Mouse (Mus musculus) liver, embryonic 16.5 days (tissue): ENCODE measurements around the gene Tead3. TPM values are rescaled to one million over a fixed set of nuclear protein-coding genes. Genes with fewer than 3 reads are reported as not detected.
A peak's percentile ranks its signal among the peaks of the same experiment; 100 is the strongest.

ENCODE experiments used
- ATAC-seq: fragments of 200-750 bp; cut with Nextera tagmentation; 2 replicates; pipeline ENCODE4 v1.8.0; 2017; ENCODE audit warnings: low read depth, mild to moderate bottlenecking, moderate number of reproducible peaks, moderate library complexity
- H3K27ac ChIP-seq: fragments of 300-500 bp; sonication (generic); 2 replicates; pipeline ENCODE4 v1.5.1; 2014; ENCODE audit warnings: mild to moderate bottlenecking, low read length
- H3K27me3 ChIP-seq: fragments of 300-500 bp; sonication (generic); 2 replicates; pipeline ENCODE4 v1.6.1; 2014; ENCODE audit warnings: low read depth, low read length, mixed read lengths; ENCODE audit not compliant: control insufficient read depth, insufficient read depth
- H3K36me3 ChIP-seq: fragments of 300-500 bp; sonication (generic); 2 replicates; pipeline ENCODE4 v1.6.1; 2014; ENCODE audit warnings: mild to moderate bottlenecking; ENCODE audit not compliant: control insufficient read depth, insufficient read depth
- H3K4me1 ChIP-seq: fragments of 300-500 bp; sonication (generic); 2 replicates; pipeline ENCODE4 v1.6.1; 2014; ENCODE audit warnings: low read depth, low read length, mixed read lengths; ENCODE audit not compliant: control insufficient read depth
- H3K4me2 ChIP-seq: fragments of 300-500 bp; sonication (generic); 2 replicates; pipeline ENCODE4 v1.6.1; 2014; ENCODE audit warnings: low read depth, low read length, mixed read lengths
- H3K4me3 ChIP-seq: fragments of 300-500 bp; sonication (generic); 2 replicates; pipeline ENCODE4 v1.5.1; 2014; ENCODE audit warnings: low read depth, mild to moderate bottlenecking, low read length
- H3K9ac ChIP-seq: fragments of 300-500 bp; sonication (generic); 2 replicates; pipeline ENCODE4 v1.6.1; 2014; ENCODE audit warnings: low read depth, low read length
- H3K9me3 ChIP-seq: fragments of 300-500 bp; sonication (generic); replicated peaks from 2 replicates; pipeline ENCODE4 v1.6.1; 2016; ENCODE audit warnings: low read length; ENCODE audit not compliant: control insufficient read depth
- WGBS: fragments of 180-500 bp; shearing (Covaris S2); extraction: QIAGEN DNeasy Blood & Tissue Kit; methylation state at CpG from one replicate; pipeline ENCODE4 v1.1.7; 2014; ENCODE audit not compliant: insufficient replicate concordance; 5-methylcytosine and 5-hydroxymethylcytosine counted together
- polyA plus RNA-seq: library from polyadenylated mRNA; unstranded; fragments of >200 nt; fragmentation: Nextera tagmentation; extraction: Ambion mirVana; gene quantifications from 2 replicates; pipeline ENCODE4 v1.2.1, GENCODE M21; 2015

Gene Tead3
- polyA plus RNA-seq, result 0.50 and 0.52 TPM in 2 replicates

DNA sequence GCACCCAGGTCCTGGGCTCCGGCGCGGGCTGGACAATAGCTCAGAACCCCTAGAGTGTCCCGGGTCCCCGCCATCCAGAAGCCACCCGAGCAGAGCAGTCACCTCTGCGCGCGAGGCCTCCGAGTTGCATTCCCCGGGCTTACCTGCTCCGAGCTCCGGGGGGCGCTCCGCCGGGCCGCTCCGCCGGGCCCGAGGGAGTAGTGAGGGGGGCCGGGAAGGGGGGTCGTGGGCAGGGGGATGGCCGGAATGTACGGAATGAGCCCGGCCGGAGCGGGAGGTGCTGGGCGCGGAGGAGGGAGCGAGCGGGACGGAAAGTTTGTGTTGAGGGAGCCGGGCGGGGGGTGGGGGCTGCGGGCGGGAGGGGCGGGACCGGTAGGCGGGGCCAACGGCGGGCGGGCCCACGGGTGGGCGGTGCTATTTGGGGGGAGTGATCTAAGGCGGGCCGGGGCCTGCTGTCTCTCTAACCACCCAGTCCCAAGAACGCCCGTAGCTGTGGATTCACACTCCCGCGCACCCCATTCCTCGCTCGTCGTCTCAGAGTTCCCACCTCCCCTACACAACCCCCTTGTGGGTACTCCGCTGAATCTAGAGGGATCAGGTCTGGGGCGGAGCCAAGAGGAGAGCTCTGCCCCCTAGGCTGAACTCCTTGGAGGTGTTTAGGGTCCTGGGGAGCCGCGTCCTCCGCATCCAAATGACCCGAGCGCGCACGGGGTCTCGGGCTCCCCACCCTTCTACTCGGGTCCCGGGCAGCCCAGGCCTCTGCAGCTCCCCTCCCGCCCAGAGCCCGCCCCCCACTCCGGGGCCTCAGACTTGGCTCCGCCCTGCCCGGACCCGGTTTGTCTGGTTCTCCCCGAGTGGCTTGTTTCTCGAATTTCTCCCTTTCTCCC is at the start of gene Tead3:
Gene Tead3, minus strand, starts transcription at position 352 of the 887 bp plus-strand sequence.
- ATAC-seq, result peak; percentile 75
- Histone ChIP-seq H3K27ac (peak within 1 kb of the TSS; percentile 57), H3K9me3 (no peaks in the 10 kb centered on the region), H3K4me2 (peak within 1 kb of the TSS; percentile 95), H3K4me1 (peaks cover 21% of the 10 kb centered on the region), H3K4me3 (peak within 1 kb of the TSS; percentile 69), H3K27me3 (peaks cover 40% of the 10 kb centered on the region), H3K36me3 (no peaks in the 10 kb centered on the region), H3K9ac (peak within 1 kb of the TSS; percentile 63)
- under 1% methylated on average over 55 of the region's 73 CpGs for WGBS

DNA sequence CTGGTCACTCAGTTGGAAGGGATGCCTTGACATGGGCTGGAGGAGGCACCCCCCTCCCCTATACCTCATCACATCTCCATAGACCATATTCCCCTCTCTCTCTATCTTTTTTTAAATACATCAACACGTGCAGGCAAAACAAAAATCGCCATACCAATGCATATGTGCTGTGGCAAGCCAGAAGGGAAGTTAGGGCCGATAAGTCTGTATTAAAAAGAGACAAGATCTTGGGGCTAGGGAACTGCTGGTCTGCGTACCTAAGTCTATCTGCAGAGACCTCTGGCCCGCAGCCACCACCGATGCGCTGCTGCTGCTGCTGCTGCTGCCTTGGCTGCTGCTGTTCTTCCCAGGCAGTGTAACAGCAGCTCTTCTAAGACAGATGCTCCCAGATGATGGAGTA is 44.4 kb upstream of the Tead3 start:
- 57% methylated on average over 7 of the region's 7 CpGs for WGBS
- Histone ChIP-seq H3K27ac (no peak overlapping the region), H3K36me3 (peaks cover 14% of the 10 kb centered on the region), H3K27me3 (no peaks in the 10 kb centered on the region), H3K4me2 (no peak overlapping the region), H3K9me3 (no peaks in the 10 kb centered on the region), H3K4me3 (no peak overlapping the region), H3K9ac (no peak overlapping the region), H3K4me1 (no peaks in the 10 kb centered on the region)
- ATAC-seq, result no peak

GRCm38 (mm10) chr17:28394051-28394765 is 43.6 kb upstream of the Tead3 start:
- ATAC-seq, result no peak
- Histone ChIP-seq H3K36me3 (peaks cover 12% of the 10 kb centered on the region), H3K9me3 (no peaks in the 10 kb centered on the region), H3K27me3 (no peaks in the 10 kb centered on the region), H3K4me1 (no peaks in the 10 kb centered on the region), H3K27ac (no peak overlapping the region), H3K9ac (no peak overlapping the region), H3K4me3 (no peak overlapping the region), H3K4me2 (no peak overlapping the region)
- WGBS, result 70% methylated on average over 15 of the region's 15 CpGs

GRCm38 (mm10) chr17:28391568-28392432 is 41.2 kb upstream of the Tead3 start:
- 6% methylated on average over 21 of the region's 25 CpGs for WGBS
- H3K4me3 ChIP-seq, result no peak overlapping the region
- ATAC-seq, result no peak; the same call in 1 of the 2 replicates
- H3K27ac ChIP-seq, result no peak overlapping the region
- no peaks in the 10 kb centered on the region for H3K4me1 ChIP-seq
- H3K4me2 ChIP-seq, result 0 out of 2 replicates have a peak overlapping the region, but pooled peaks have one; percentile 13
- H3K36me3 ChIP-seq, result no peaks in the 10 kb centered on the region
- H3K9ac ChIP-seq, result no peak overlapping the region
- H3K27me3 ChIP-seq, result peaks cover 2% of the 10 kb centered on the region; the same call in 1 of the 2 replicates
- no peaks in the 10 kb centered on the region for H3K9me3 ChIP-seq

GRCm38 (mm10) chr17:28388534-28388933 is 37.9 kb upstream of the Tead3 start:
- Histone ChIP-seq H3K4me3 (no peak overlapping the region), H3K4me2 (no peak overlapping the region), H3K4me1 (no peaks in the 10 kb centered on the region), H3K27ac (no peak overlapping the region), H3K9ac (no peak overlapping the region), H3K36me3 (no peaks in the 10 kb centered on the region), H3K27me3 (peaks cover 11% of the 10 kb centered on the region), H3K9me3 (no peaks in the 10 kb centered on the region)
- no peak for ATAC-seq
- 59% methylated on average over 3 of the region's 3 CpGs for WGBS

DNA sequence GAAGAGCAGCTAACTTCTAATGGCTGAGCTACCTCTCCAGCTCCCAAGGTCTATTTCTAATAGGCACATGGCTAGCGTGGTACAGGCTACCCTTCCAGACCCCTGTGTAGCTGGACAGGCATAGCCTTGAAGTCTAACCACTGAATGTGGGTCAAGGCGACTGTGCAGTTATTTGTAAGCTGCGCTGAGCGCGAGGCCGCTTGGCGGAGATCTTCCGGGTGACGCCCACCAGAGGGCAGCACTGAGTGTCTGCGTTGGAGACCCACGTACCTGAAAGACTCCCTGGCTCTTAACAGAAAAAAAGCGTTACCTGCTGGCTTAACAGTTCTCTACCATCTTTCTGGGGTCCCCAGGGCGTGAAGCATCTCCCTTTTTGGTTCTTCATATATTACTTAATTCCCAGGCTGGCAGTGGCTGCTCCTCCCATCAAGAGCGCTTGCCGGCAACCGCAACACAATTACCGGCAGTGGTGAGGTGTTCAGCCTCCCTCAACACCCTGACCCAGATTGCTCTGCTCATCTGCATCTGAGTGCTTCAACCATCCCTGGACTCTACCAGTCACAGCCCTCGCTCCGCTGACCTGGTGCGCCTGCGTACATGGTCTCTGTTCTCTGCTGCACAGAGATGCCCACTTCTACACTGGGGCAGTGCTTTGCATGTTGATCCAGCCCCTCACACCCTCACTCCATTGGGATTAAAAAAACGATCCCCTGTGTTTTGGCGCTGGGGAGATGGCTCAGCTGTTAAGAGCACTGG is 35.7 kb upstream of the Tead3 start:
- Histone ChIP-seq H3K4me3 (no peak overlapping the region), H3K9ac (no peak overlapping the region), H3K9me3 (no peaks in the 10 kb centered on the region), H3K4me1 (no peaks in the 10 kb centered on the region), H3K27me3 (peaks cover 11% of the 10 kb centered on the region), H3K4me2 (peak overlapping the region; percentile 22; the same call in 1 of the 2 replicates), H3K36me3 (no peaks in the 10 kb centered on the region), H3K27ac (no peak overlapping the region)
- ATAC-seq, result no peak
- WGBS, result 7% methylated on average over 23 of the region's 23 CpGs

- H3K27me3 ChIP-seq, result peaks cover 11% of the 10 kb centered on the region
- no peaks in the 10 kb centered on the region for H3K36me3 ChIP-seq
- no peak overlapping the region for H3K9ac ChIP-seq
- 66% methylated on average over 4 of the region's 4 CpGs for WGBS
- no peak for ATAC-seq
- no peak overlapping the region for H3K27ac ChIP-seq
- no peak overlapping the region for H3K4me2 ChIP-seq
- H3K4me1 ChIP-seq, result no peaks in the 10 kb centered on the region
- no peak overlapping the region for H3K4me3 ChIP-seq
- H3K9me3 ChIP-seq, result no peaks in the 10 kb centered on the region
These were observed 33.7 kb upstream of the Tead3 start for GRCm38 (mm10) chr17:28384298-28384697.

DNA sequence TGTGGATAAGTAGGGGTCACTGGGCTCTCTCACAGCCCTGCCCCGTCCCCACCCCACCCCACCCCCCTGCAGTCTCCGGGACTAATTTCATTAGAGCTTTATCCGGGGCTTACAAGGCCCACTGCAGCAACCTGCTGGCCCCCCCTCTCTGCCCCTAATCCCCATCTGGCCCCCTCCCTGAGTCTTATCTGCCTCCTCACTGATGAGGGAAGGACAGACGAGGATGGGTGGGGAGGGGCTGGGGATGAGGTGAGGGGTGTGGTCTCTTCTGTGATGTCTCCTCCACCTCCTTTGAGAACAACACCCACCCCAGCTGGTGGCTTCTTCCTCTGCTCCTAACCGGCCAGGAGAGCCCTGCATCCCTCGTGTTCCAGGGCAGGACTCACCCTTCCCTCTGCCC is 29.6 kb upstream of the Tead3 start:
- Histone ChIP-seq H3K36me3 (no peaks in the 10 kb centered on the region), H3K9ac (no peak overlapping the region), H3K27ac (no peak overlapping the region), H3K9me3 (no peaks in the 10 kb centered on the region), H3K27me3 (peaks cover 9% of the 10 kb centered on the region), H3K4me2 (no peak overlapping the region), H3K4me3 (no peak overlapping the region), H3K4me1 (no peaks in the 10 kb centered on the region; the same call in 1 of the 2 replicates)
- WGBS, result 5% methylated on average over 6 of the region's 6 CpGs
- no peak for ATAC-seq
